Mouse (Mus musculus): Measurements from ENCODE around the gene Mif.
A peak's percentile ranks its signal among the peaks of the same experiment; 100 is the strongest.

Mif gene

DNA sequence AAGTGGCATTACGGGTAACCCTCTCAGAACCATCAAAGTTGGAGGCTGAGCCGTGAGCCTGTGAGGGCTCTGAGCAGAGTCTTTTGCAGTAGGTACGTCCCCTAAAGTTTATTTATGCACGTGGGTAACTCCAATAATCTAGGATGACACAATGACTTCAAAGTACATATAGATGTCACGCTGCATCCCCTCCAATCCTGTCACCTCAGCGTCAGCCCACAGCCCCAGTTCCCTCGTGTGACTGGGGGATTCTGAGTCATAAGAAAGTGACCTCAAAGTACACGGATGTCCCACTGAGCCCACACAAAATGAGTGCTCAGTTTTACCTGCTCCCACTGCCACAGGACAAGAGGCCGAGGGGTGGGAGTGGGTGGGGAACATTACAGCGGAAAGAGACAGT lies 20.9 kb downstream of the Mif start:
- no peak for DNase-seq (ENCODE audit: low spot score in 2 of 2)

DNA sequence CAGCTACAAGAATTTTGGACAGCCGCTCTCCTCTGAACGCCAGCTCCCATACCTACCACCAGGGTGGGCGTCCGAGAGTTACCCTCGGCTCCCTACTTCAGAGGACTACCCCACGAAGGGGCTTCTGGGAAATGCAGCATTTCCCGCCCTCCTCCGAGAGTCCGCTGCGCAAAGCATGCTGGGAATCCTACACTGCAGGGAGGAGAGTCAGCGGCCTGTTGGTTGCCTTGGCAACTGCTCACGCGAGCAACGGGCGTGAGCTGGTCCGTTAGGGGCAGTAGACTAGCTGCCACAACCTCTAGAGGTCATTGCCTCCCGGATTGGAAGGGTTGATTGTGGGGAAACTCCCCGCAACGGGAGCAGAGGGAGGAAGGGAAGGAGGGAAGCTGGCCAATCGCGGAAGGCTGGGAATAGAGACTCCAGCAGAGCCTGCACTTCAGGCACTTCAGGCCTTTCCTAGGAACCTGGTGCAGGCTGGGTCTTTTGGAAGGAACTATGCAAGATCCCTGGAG lies 22.7 kb downstream of the Mif start, which contains the start of gene Gstt2:
Gene Gstt2, minus strand, starts transcription at position 177 of the 512 bp plus-strand sequence.
- DNase-seq (ENCODE audit: low spot score in 2 of 2): peak; percentile 79 to 94

DNA sequence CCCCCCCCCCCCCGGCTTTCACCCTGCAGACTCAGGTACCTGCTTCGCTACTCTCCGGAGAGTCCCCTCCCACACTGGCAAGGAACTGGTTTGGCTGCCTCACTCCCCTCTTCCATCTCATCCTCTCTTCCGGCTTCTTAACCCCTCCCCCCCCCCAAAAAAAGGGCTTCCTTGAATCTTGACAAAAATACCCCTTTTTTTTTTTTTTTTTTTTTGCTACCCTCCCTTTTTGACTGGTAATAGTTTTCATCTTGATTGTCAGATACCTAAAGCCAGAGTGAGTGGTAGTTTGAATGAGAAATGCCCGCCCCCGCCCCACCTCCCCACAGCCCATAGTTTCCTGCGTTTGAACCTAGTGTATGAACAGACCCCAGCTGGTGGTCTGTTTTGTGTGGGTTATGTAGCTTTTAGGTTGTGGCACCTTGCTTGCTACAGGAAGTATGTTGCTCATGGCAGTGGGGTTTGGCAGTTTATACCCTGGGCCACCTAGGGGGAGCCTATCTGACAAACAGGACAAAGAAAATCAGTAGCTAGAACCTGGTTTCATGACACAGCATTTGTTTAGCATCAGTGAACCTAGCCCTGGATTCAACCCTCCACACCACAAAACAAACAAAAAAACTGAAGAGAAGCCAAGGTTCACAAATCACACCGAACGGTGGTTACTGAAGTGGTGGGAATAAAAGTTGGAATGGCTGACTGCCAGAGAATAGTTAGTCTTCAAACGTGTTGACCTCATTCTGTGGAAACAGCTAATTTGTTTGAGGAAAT lies 24.1 kb downstream of the Mif start:
- DNase-seq (ENCODE audit: low spot score in 2 of 2): no peak

DNA sequence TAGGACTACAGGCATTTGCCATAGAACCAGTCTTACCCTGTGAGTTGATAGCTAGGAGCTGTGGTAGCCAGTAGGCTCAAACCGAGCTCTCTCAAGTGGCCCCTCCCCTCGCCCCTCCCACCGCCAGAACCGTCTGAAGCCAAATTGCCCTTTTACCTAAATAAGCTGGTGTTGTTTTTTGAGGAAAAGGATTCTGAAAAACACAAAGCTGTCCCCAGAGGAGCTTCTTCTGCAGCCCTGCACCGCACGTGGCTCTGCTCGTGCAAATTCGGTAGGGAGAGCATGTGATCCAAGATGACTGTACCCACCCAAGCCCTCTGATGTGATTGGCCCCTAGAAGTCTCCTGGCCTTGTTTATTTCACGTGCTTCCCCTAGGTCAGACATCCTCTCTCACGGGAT lies 24.7 kb downstream of the Mif start:
- DNase-seq (ENCODE audit: low spot score in 2 of 2): peak in 1 of 2 experiments; percentile 35

DNA sequence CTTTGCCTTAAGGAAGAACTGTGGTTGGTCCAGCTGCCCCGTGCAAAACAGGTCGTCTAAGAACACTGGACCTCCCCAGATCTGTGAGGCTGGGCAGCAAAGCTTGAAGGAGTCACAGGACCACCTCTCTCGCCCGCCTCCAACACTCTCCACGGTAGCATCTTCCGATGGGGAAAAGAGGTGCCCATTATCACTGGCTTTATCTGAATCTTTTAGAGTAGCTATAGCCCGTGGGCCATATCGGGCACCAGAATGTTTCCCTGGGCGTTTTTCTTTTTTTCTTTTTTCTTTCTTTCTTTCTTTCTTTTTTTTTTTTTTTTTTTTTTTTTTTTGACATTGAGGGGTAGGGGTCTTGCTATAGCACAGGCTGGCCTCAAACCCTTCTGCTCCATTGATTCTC lies 25.3 kb downstream of the Mif start:
- no peak for DNase-seq (ENCODE audit: low spot score in 2 of 2)

DNA sequence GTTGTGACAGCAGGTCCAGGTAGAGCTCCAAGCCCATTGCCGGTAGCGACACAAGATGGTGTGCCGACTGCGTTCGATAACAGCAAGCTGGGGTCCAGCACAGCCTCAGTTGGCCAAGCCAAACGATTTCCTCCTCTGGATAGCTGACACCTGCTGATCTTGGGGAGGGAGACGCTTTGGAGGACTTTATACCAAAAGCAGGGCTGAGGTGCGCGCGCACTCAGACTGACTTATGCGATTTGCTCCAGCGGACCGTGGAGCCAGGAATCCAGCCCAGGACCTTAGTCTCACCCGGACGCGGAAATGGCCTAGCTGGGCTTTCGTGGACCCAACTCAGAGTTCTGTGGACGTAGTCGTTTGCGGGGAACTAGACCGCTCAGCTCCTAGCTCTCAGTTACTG lies 25.8 kb downstream of the Mif start:
- DNase-seq (ENCODE audit: low spot score in 2 of 2): no peak

DNA sequence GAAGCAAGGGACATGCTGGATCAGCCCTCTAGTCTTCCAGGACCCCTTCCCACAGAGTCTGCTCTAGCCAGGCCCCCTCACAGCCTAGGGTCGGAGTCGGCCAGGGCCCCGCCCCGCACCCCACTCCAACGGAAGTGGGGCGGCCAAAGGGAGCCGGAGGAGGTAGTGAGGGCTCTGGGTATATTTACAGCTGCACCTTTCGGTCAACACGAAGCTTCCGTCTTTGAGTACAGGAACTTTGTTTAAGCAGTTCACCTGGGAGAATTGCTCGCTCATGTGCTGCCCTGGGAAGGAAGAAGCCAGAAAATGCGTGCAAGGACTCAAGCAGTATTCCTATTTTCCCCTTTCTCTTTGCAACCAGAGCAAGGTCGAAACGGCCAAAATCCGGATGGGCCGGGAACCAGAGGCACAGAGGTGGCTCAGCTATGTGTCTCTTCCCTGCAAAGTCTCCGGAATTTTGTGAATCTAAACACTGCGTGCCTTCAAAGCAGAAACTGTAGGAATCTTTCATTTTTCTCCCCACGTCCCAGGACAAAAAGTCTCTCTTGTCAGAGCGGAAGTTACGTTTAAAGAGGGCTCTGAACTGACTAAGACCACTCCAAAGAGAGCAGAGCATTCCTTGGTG lies 26.5 kb downstream of the Mif start:
- no peak for DNase-seq (ENCODE audit: low spot score in 2 of 2)

DNA sequence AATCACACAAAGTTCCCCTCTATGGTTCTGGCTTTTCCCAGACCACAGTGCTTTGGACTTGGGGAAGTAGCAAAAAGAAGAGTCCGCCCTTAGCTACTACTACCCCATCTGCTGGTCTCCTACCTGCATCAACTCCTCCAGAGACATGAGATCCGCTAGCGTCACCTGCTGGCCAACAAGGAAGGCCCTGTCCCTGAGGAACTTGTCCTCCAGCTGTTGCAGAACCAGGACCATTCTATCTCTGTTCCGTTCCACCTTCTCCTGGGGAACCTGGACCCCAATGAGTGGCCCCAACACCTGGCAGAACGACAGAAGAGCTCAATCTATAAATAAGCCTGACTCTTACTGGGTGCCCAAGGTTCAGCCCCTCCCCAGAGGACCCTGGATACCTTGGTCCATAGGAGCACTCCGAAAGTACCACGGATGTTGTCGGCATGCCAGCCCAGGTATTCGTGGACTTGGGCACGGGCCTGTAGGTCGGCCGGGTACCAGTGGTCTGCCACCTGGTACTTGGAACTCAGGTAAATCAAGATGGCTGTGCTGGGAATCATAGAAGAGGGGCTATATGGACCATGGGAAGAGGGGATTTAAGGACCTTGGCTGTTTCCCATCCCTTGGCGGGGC lies 27.7 kb downstream of the Mif start:
- DNase-seq (ENCODE audit: low spot score in 2 of 2): peak in 1 of 2 experiments; percentile 60

DNA sequence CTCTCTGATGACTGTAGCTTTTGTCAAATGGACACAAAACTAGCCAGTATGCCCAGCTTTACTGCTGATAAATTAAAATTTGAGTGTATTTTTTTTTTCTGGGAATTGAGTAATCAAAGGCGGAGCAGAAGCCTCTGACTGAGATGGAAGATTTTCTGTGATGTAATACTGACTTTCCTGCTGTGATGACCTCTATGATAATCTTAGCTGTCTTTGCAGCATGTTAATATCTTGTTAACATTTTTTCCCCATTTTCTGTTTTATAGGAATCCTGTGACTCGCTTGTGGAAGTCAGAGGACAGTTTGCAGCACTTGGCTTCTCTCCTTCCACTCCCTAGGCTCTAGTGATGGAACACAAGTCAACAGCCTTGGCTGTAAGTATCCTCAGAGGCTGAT lies 29.8 kb downstream of the Mif start:
- DNase-seq (ENCODE audit: low spot score in 2 of 2): no peak

DNA sequence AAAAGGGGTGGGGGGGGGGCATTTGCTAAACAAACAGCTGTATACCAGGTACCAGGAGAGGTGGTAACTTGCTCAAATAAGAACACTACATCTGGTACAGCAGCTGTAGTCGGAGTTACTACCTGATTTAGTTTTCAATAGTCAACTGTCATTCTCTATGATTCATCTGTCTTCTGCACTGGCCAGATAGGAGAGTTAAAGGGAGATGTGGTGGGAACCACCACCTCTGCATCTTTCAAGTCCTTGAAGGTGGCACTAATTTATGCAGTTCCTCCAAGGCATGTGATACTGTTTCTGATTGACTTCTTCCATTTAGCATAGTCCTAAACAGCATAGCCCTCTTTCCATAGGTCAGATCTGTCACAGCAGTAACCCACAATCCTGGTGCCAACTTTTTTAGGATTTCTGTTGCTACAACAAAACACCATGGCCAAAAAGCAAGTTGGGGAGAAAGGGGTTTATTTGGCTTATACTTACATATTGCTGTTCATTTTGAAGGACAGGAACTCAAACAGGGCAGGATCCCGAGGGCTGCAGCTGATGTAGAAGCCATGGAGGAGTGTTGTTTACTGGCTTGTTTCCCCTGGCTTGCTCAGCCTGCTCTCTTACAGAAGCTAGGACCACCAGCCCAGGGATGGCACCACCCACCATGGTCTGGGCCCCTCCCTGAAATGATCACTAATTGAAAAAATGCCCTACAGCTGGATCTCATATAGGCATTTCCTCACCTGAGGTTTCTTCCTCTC lies 30.3 kb downstream of the Mif start:
- DNase-seq (ENCODE audit: low spot score in 2 of 2): no peak

DNA sequence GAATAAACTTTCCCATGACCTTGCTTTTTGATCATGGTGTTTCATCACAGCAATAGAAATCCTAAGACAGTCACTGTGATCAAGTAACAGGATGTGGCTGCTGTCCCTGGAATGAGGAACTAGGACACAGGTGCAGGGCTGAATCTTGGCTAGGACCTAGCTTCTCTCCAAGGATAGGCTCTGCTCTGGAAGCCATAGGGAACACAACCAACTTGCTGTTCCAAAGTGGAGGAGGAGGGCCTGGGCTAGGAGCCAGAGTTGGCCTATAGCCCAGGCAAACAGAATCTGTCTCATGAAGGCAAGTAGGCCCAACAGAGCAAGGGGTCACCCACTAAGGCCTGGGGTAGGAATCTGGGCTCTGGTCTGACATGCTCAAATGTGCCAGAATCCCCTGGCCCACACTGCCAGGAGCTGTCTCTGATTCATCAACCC lies 31.5 kb downstream of the Mif start:
- peak in 1 of 2 experiments; percentile 59 for DNase-seq (ENCODE audit: low spot score in 2 of 2)

DNA sequence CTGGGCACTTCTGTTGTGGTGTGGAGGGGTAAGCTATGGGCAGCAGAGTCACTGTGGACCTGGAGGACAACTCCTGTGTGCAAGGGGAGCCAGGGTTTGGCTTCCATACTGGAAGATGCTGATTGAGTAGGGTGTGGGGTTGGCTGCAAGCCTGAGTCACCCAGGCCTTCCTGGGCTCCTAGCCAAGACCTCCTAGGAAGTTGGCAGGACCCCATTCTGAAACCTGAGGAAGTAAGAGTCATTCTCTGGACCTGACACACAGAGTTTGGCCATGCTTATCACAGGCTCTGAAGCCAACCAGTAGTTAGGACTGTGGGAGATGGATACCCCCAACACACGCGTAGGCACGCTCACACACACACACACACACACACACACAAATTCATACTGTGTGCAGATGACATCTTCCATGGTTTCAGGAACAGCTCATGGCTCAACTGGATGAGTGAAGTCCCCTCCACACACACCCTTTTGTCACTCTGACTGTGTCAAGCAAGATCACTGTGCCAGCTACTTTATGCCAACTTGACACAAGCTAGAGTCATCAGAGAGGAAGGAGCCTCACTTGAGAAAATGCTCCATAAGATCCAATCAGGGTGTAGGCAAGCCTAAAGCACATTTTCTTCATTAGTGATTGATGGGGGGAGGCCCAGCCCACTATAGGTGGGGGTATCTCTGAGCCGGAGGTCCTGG lies 32.2 kb downstream of the Mif start:
- no peak for DNase-seq (ENCODE audit: low spot score in 2 of 2)

DNA sequence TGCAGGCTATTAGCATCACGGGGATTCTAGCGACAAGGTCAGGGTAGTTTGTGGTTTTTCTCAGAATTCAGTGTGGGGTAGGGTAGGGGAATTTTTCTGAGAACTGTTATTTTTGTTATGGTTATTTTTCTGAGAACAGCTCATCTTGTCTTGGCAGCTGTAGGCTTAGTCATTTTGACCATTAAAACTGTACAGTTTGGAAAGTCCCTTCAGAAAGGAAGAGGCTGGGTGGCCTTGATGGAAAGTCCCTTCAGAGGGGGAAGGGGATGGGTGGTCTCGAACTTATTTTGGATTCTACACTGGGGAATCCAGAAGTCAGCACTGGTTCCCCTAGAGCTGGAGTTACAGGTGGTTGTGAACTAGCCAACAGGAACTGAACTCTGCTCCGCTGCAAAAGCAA lies 35.5 kb downstream of the Mif start:
- DNase-seq (ENCODE audit: low spot score in 2 of 2): no peak

DNA sequence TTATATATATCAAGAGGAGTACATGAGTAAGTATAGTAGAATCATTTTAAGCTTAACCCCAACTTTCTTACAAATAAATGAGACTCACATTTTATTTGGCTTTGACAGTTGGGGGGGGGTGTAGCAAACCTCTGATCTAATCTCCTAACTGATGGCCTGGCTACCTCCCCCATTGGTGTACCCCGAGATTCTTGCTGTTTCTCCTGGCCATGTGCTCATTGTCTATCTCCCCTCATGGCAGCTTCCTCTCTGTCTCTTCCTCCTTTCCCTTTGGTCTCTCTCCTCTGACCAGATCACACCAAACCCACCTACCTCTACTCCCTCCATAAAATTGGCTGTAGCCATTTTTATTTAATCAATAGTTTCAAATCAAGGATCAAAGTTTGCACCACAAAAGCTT lies 36.3 kb downstream of the Mif start:
- DNase-seq (ENCODE audit: low spot score in 2 of 2): no peak

DNA sequence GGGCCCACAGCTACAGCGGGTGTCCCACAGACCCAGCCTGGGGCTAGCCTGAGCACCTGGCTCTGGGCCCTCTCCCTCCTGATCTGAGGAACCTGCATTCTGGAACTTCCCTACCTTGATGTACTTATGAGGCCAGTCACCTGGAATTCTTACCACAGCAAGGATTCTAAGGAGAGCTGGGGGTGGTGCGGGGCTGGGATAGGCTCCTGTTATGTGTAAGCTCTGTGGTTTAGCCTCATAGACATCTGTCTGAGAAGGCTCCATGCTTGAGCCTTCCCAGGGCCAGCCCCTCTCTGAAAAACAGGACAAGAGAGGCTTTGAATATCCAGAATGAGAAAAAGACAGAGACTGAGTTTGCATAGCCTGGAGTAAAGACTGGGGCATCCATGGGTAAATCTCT lies 37.6 kb downstream of the Mif start, which contains the start of gene Gstt4:
Gene Gstt4, minus strand, starts transcription at position 101 of the 400 bp plus-strand sequence.
- no peak for DNase-seq (ENCODE audit: low spot score in 2 of 2)

DNA sequence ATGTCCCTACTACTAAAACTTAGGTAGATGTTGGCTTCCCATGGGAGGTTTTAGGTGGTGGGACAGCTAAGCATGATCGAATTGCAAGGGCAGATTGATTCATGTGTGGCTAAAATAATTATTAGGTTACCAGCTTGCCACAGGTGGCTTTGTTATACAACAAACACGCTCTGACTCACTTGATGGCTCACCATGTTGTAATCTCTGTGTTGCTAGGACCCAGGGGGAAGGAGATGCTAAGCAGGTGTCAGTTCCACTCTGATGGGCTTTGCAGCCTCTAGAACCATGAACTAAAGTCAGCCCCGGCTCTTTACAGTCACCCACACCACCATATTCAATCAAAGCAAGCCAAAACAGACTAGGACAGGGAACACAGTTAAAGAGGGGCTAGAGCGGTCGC lies 40.2 kb downstream of the Mif start:
- DNase-seq (ENCODE audit: low spot score in 2 of 2): no peak

DNA sequence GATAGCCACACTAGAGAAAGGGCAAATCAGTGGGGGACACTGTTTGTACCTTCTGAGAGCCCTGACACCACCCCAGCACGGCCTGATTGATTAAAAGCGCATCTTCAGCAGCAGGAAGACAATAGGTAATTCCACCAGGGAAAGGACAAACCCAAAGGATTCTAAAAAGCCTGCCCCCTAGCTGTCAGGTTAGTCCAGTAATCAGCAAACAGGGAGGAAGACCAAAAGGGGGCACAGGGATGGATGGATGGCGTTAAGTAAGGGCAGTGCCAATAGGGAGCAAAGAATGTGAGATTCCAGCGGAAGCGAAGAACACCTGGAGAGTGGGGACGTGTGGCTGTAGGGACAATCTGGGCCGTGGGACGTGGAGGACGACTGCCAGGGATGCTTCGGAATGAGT lies 41.4 kb downstream of the Mif start:
- DNase-seq (ENCODE audit: low spot score in 2 of 2): no peak

All from left cerebral cortex, adult 9 months (tissue).